Mouse (Mus musculus) midbrain, embryonic 15.5 days (tissue): Measurements from ENCODE around the gene Gemin7. TPM values are rescaled to one million over a fixed set of nuclear protein-coding genes. Genes with fewer than 3 reads are reported as not detected.

ENCODE experiments used
- polyA plus RNA-seq: library from polyadenylated mRNA; unstranded; fragments of >200 nt; fragmentation: Nextera tagmentation; extraction: Ambion mirVana; gene quantifications from 2 replicates; pipeline ENCODE4 v1.2.1, GENCODE M21; 2015

Gemin7 gene
- polyA plus RNA-seq, 1 experiment from 2014 or later, result 142 TPM

Other genes with a start within 250 kb of the Gemin7 start
- 80.2 and 83.3 TPM in 2 replicates for gene Ercc1, start 232.8 kb downstream of the Gemin7 start, polyA plus RNA-seq
- gene Cd3eap, start 218.1 kb downstream of the Gemin7 start, polyA plus RNA-seq, result 22.0 and 25.1 TPM in 2 replicates
- 2.1 and 2.5 TPM in 2 replicates for gene Ppp1r13l, start 217.8 kb downstream of the Gemin7 start, polyA plus RNA-seq
- 29.7 and 33.0 TPM in 2 replicates for gene Ercc2, start 195.6 kb downstream of the Gemin7 start, polyA plus RNA-seq
- 1.4 and 1.5 TPM in 2 replicates for gene Klc3, start 173.5 kb downstream of the Gemin7 start, polyA plus RNA-seq
- not detected in 2 replicates for gene Ckm, start 172.8 kb downstream of the Gemin7 start, polyA plus RNA-seq
- gene Mark4, start 118.8 kb downstream of the Gemin7 start, polyA plus RNA-seq, result 20.4 and 20.6 TPM in 2 replicates
- gene Exoc3l2, start 114.3 kb downstream of the Gemin7 start, polyA plus RNA-seq, result 0.17 and 0.57 TPM in 2 replicates
- 4.8 and 5.0 TPM in 2 replicates for gene Bloc1s3, start 69.2 kb downstream of the Gemin7 start, polyA plus RNA-seq
- gene Trappc6a, start 69.2 kb downstream of the Gemin7 start, polyA plus RNA-seq, result 38.3 and 39.1 TPM in 2 replicates
- 0.74 and 0.95 TPM in 2 replicates for gene Nkpd1, start 59.8 kb downstream of the Gemin7 start, polyA plus RNA-seq
- gene Ppp1r37, start 14.5 kb downstream of the Gemin7 start, polyA plus RNA-seq, result 44.0 and 48.3 TPM in 2 replicates
- 0.25 and 0.26 TPM in 2 replicates for gene Zfp296, start 308 bp downstream of the Gemin7 start, polyA plus RNA-seq
- 67.2 and 69.1 TPM in 2 replicates for gene Clasrp, start 26.9 kb upstream of the Gemin7 start, polyA plus RNA-seq
- 5.5 and 5.9 TPM in 2 replicates for gene Relb, start 51.8 kb upstream of the Gemin7 start, polyA plus RNA-seq
- gene Clptm1, start 87.4 kb upstream of the Gemin7 start, polyA plus RNA-seq, result 129 and 135 TPM in 2 replicates
- 1.2 TPM in 1 of 2 replicates, not detected in the other for gene Apoc2, start 100.3 kb upstream of the Gemin7 start, polyA plus RNA-seq
- gene Gm44805, start 103.8 kb upstream of the Gemin7 start, polyA plus RNA-seq, result not detected in 2 replicates
- not detected in 2 replicates for gene Apoc4, start 103.9 kb upstream of the Gemin7 start, polyA plus RNA-seq
- 1.5 and 1.6 TPM in 2 replicates for gene Apoc1, start 115.1 kb upstream of the Gemin7 start, polyA plus RNA-seq
- gene Apoe, start 121.6 kb upstream of the Gemin7 start, polyA plus RNA-seq, result 385 and 514 TPM in 2 replicates
- gene Tomm40, start 137.8 kb upstream of the Gemin7 start, polyA plus RNA-seq, result 139 and 156 TPM in 2 replicates
- gene Nectin2, start 172.9 kb upstream of the Gemin7 start, polyA plus RNA-seq, result 56.3 and 60.8 TPM in 2 replicates
- 12.4 and 13.8 TPM in 2 replicates for gene Bcam, start 193.4 kb upstream of the Gemin7 start, polyA plus RNA-seq
- gene Cblc, start 219.2 kb upstream of the Gemin7 start, polyA plus RNA-seq, result 0.40 and 0.57 TPM in 2 replicates
- 0.89 and 1.7 TPM in 2 replicates for gene Bcl3, start 245.2 kb upstream of the Gemin7 start, polyA plus RNA-seq